Mouse (Mus musculus) granulocyte monocyte progenitor cell, adult 5-6 weeks (primary cell): ENCODE results near the gene Rint1. TPM values are rescaled to one million over a fixed set of nuclear protein-coding genes. Genes with fewer than 3 reads are reported as not detected.

Experiments
- ATAC-seq: replicated peaks from 2 replicates; pipeline ENCODE4 v1.8.0; 2016; ENCODE audit warnings: mild to moderate bottlenecking, moderate TSS enrichment, inconsistent platforms; ENCODE audit not compliant: poor library complexity, severe bottlenecking
- total RNA-seq, 2 experiments: library from RNA; stranded (forward) in 1 of 2; stranded (reverse) in 1 of 2; fragments of 200-712, 200-1000 nt in 1 of 2; fragments of >200 nt in 1 of 2; fragmentation: Nextera tagmentation in 1 of 2; gene quantifications; 2 replicates each; pipeline ENCODE4 v1.2.3; 2014 to 2017

Gene Rint1
- total RNA-seq (2014; fragmentation: Nextera tagmentation) (19.6 and 33.0 TPM in 2 replicates), total RNA-seq (2017) (25.0 and 29.1 TPM in 2 replicates)

GRCm38 (mm10) chr5:23787536-23788389 lies at the start of gene Rint1:
Rint1 (plus strand) TSS chr5:23787711.
- peak; percentile 89 for ATAC-seq

GRCm38 (mm10) chr5:23743261-23743660 lies 44.2 kb upstream of the Rint1 start:
- no peak for ATAC-seq

GRCm38 (mm10) chr5:23749882-23750281 lies 37.6 kb upstream of the Rint1 start:
- no peak for ATAC-seq

- ATAC-seq = no peak
These were observed 31.9 kb upstream of the Rint1 start for GRCm38 (mm10) chr5:23755591-23755990.

GRCm38 (mm10) chr5:23756368-23756767 lies 31.1 kb upstream of the Rint1 start:
- ATAC-seq = no peak

- peak; percentile 55 for ATAC-seq
These were observed 28.9 kb upstream of the Rint1 start for GRCm38 (mm10) chr5:23758633-23759032.

- ATAC-seq = no peak
These were observed 25.0 kb upstream of the Rint1 start for GRCm38 (mm10) chr5:23762531-23762930.

- ATAC-seq = no peak
These were observed 23.0 kb upstream of the Rint1 start for GRCm38 (mm10) chr5:23764557-23764956.

GRCm38 (mm10) chr5:23771105-23771504 lies 16.4 kb upstream of the Rint1 start:
- ATAC-seq = no peak

- 0 out of 2 replicates have a peak, but pooled peaks have one; percentile 22 for ATAC-seq
These were observed 13.3 kb upstream of the Rint1 start for GRCm38 (mm10) chr5:23774186-23774585.

- no peak for ATAC-seq
These were observed 7.0 kb upstream of the Rint1 start for GRCm38 (mm10) chr5:23780516-23780915.

- ATAC-seq = no peak
These were observed 6.3 kb upstream of the Rint1 start for GRCm38 (mm10) chr5:23781172-23781571.

- no peak for ATAC-seq
These were observed 5.3 kb upstream of the Rint1 start for GRCm38 (mm10) chr5:23782051-23782810.

- ATAC-seq = peak; percentile 80
These were observed 4.3 kb upstream of the Rint1 start, which contains the start of gene Pus7 for GRCm38 (mm10) chr5:23782931-23783877. Pus7 (minus strand) TSS chr5:23783711.

- ATAC-seq = no peak
These were observed 899 bp downstream of the Rint1 start for GRCm38 (mm10) chr5:23788390-23788830.

GRCm38 (mm10) chr5:23789078-23789612 lies 1.6 kb downstream of the Rint1 start:
- ATAC-seq = no peak

- no peak for ATAC-seq
These were observed 5.2 kb downstream of the Rint1 start for GRCm38 (mm10) chr5:23792726-23793125.

- no peak for ATAC-seq
These were observed 27.3 kb downstream of the Rint1 start for GRCm38 (mm10) chr5:23814841-23815240.

- ATAC-seq = no peak
These were observed 29.2 kb downstream of the Rint1 start for GRCm38 (mm10) chr5:23816681-23817080.

- no peak for ATAC-seq
These were observed 34.8 kb downstream of the Rint1 start for GRCm38 (mm10) chr5:23822306-23822705.
